Comparison of ENCODE assay signal across 27 mouse cellular contexts in genomic region chr1:172293449-172293848, GRCm38 (mm10). TPM values are rescaled to one million over a fixed set of nuclear protein-coding genes. Genes with fewer than 3 reads are reported as not detected.
"Had no signal": no experiment of that assay in that cellular context is flagged by ENCODE, and none has a peak within 500 bp of the region (broad histone marks: within the 10 kb centered on the region; RNA-seq: fewer than 3 reads in every experiment).

No protein-coding gene starts in this region.

- ATAC-seq: liver, embryonic 12.5 days; midbrain, embryonic 13.5 days; midbrain, embryonic 16.5 days had no signal

- H3K9me3 ChIP-seq: limb, embryonic 12.5 days; limb, embryonic 15.5 days; liver, embryonic 12.5 days; liver, embryonic 15.5 days; lung, embryonic 15.5 days; megakaryocyte, embryonic 14.5 days; midbrain, embryonic 10.5 days; midbrain, embryonic 13.5 days had no signal

- DNase-seq: kidney, adult 11 months; kidney, adult 9 months; lung, adult 18-20 months; lung, postnatal 10 days; lung, postnatal 36 days; thymus, adult 18-20 months; thymus, postnatal 36 days had no signal

- H3K27me3 ChIP-seq: limb, embryonic 12.5 days; limb, embryonic 15.5 days; lung, embryonic 15.5 days; midbrain, embryonic 13.5 days had no signal

- H3K4me2 ChIP-seq: limb, embryonic 12.5 days; limb, embryonic 15.5 days; liver, embryonic 12.5 days; liver, embryonic 15.5 days; lung, embryonic 15.5 days; midbrain, embryonic 13.5 days had no signal

- H3K27ac ChIP-seq: kidney, postnatal 0 days; limb, embryonic 12.5 days; limb, embryonic 15.5 days; liver, embryonic 12.5 days; liver, embryonic 15.5 days; lung, embryonic 15.5 days; midbrain, embryonic 10.5 days; midbrain, embryonic 13.5 days had no signal

- H3K4me3 ChIP-seq: limb, embryonic 12.5 days; limb, embryonic 15.5 days; liver, embryonic 12.5 days; liver, embryonic 15.5 days; lung, embryonic 15.5 days; megakaryocyte, embryonic 14.5 days; midbrain, embryonic 10.5 days; midbrain, embryonic 13.5 days had no signal

- H3K4me1 ChIP-seq: liver, embryonic 15.5 days had no signal

- H3K9ac ChIP-seq: limb, embryonic 12.5 days; limb, embryonic 15.5 days; liver, embryonic 12.5 days; liver, embryonic 15.5 days; lung, embryonic 15.5 days; midbrain, embryonic 13.5 days had no signal

- H3K36me3 ChIP-seq: limb, embryonic 15.5 days; liver, embryonic 12.5 days; liver, embryonic 15.5 days; lung, embryonic 15.5 days; midbrain, embryonic 10.5 days; midbrain, embryonic 13.5 days had no signal

RNA-seq across cellular contexts. Expression of gene Atp1a4, which starts 35.2 kb away (rescaled TPM):
- total RNA-seq: layer of hippocampus, adult 8-10 months; layer of hippocampus, postnatal 14 days; left cerebral cortex, postnatal 10 days; left cerebral cortex, postnatal 36 days had no signal
- polyA plus RNA-seq: kidney, postnatal 0 days; limb, embryonic 12.5 days; limb, embryonic 15.5 days; liver, embryonic 12.5 days; lung, embryonic 15.5 days; midbrain, embryonic 10.5 days; midbrain, embryonic 13.5 days; midbrain, embryonic 16.5 days; neural tube, embryonic 11.5 days; neural tube, embryonic 14.5 days; small intestine, adult 2 months; spleen, adult 2 months; urinary bladder, adult 2 months had no signal

RNA-seq across cellular contexts. Expression of gene Kcnj9, which starts 35.7 kb away (rescaled TPM):
- polyA plus RNA-seq: limb, embryonic 12.5 days; liver, embryonic 12.5 days; liver, embryonic 15.5 days; small intestine, adult 2 months; stomach, embryonic 16.5 days had no signal
